Mouse (Mus musculus) CD4-positive naive resting alpha-beta T cell, adult 76 days (primary cell): ENCODE results near the gene Vmn1r220. TPM values are rescaled to one million over a fixed set of nuclear protein-coding genes. Genes with fewer than 3 reads are reported as not detected.

Source experiments
- total RNA-seq: library from RNA; stranded (reverse); gene quantifications from one replicate; pipeline ENCODE4 v1.2.4, GENCODE M21; 2023

Gene Vmn1r220
- not detected for total RNA-seq

DNA sequence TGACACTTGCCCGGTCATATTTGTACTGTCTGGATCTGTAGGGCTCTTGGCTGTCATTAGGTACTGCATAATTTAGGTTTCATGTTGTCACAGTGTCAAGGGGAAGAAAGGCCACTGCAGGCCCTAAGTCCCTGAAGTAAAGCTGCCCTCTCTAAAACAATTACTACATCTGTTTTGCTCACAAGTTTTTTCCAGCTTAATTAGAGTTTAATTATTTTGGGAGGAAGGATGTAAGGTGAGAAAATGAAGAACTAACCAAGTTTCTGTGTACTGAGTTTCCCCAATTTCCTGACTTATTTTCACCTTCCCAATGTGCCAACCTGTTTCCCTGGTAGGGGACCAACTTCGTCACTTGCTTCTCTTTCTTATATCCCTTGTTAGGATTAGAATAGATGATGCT is at the start of gene Vmn1r220:
Gene Vmn1r220, minus strand, starts transcription at position 101 of the 400 bp plus-strand sequence.

DNA sequence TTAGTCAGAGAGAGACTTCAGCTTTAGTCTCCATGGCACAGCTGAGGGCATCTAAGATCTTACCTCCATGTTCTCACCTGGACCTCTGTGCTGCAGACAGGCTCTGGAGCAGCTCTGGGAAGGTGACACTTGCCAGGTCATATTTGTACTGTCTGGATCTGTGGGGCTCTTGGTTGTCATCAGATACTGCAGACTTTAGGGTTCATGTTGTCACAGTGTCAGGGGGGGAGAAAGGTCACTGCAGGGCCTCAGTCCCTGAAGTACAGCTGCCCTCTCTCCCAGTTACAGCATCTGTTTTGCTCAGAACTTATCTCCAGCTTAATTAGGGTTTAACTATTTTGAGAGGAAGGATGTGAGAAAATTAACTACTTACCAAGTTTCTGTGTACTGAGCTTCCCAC is 48.1 kb upstream of the Vmn1r220 start, which contains the start of gene Vmn1r222:
Gene Vmn1r222, minus strand, starts transcription at position 101 of the 400 bp plus-strand sequence.

DNA sequence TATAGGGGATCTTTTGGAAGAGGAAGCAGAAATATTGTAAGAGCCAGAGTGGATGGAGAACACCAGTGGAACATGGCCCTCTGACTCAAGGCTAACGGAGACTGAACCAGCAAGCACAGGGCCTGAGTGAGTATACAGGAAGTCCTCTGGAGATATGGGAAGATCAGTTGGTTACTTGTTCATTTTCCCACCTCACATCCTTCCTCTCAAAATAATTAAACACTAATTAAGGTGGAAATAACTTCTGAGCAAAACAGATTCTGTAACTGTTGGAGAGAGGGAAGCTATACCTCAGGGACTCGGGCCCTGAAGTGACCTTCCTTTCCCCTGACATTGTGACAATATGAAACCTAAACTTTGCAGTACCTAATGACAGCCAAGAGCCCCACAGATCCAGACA is 26.1 kb upstream of the Vmn1r220 start, which contains the start of gene Vmn1r221:
Gene Vmn1r221, plus strand, starts transcription at position 301 of the 400 bp plus-strand sequence.

DNA sequence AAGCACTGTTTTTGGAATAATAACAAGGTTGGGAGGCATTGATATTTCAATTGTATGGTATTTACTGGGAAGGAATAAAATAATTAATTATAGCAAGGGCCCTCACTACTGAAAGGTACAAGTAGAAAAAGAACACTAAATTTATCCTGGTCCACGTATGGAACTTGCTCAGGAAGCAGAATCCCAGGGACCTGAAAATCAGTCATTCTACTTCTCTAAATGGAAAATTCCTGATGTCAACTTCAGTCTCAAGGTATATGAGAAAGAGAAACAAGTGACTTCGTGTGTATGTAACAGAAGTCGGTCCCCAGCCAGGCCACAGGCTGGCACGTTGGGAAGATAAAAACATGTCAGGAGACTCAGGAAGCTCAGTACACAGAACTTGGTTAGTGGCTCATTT is 28.8 kb downstream of the Vmn1r220 start, which contains the start of gene Vmn1r219:
Gene Vmn1r219, plus strand, starts transcription at position 301 of the 400 bp plus-strand sequence.

DNA sequence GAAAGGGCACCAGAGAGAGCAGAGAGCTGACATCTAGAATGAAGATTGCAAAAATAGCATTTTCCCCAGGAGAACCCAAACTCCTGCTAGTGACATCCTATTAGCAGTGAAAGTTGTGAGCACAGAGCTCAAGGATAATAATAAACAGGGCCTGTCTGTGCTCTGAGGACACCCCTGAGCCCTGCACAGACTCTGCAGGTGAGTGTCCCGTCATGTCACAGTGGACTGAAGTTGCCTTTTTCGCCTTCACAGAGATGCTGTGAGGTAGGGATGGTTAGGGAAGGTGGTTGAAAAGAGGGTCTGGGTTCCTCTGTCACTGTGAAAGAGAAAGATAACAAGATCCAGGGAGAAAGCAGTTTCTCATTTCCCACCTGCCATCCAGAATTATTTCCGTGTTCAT is 54.7 kb downstream of the Vmn1r220 start, which contains the start of gene Vmn1r218:
Gene Vmn1r218, plus strand, starts transcription at position 57 of the 400 bp plus-strand sequence.

Other genes with a start within 250 kb of the Vmn1r220 start
- not detected for gene Vmn1r213, start 180.3 kb downstream of the Vmn1r220 start, total RNA-seq
- gene Vmn1r214, start 157.6 kb downstream of the Vmn1r220 start, total RNA-seq: not detected
- not detected for gene Vmn1r215, start 120.0 kb downstream of the Vmn1r220 start, total RNA-seq
- gene Vmn1r217, start 69.7 kb downstream of the Vmn1r220 start, total RNA-seq: not detected
- not detected for gene Vmn1r218, start 54.8 kb downstream of the Vmn1r220 start, total RNA-seq
- gene Vmn1r219, start 28.7 kb downstream of the Vmn1r220 start, total RNA-seq: not detected
- not detected for gene Vmn1r221, start 26.2 kb upstream of the Vmn1r220 start, total RNA-seq
- gene Vmn1r222, start 48.0 kb upstream of the Vmn1r220 start, total RNA-seq: not detected
- not detected for gene Vmn1r223, start 59.2 kb upstream of the Vmn1r220 start, total RNA-seq
- gene Zfp322a, start 181.2 kb upstream of the Vmn1r220 start, total RNA-seq: 13.3 TPM
- gene Abt1, start 235.9 kb upstream of the Vmn1r220 start, total RNA-seq: 15.9 TPM